Mouse (Mus musculus) kidney, embryonic 14.5 days (tissue): ENCODE measurements around the gene Hid1. TPM values are rescaled to one million over a fixed set of nuclear protein-coding genes. Genes with fewer than 3 reads are reported as not detected.
A peak's percentile ranks its signal among the peaks of the same experiment; 100 is the strongest.

Experiments
- ATAC-seq: fragments of 200-750 bp; cut with Nextera tagmentation; 2 replicates; pipeline ENCODE4 v1.8.0; 2017; ENCODE audit warnings: moderate number of reproducible peaks, mild to moderate bottlenecking, moderate TSS enrichment, moderate library complexity; ENCODE audit not compliant: low FRiP score, low TSS enrichment
- H3K27ac ChIP-seq: fragments of 300-500 bp; sonication (generic); 2 replicates; pipeline ENCODE4 v1.5.1; 2014; ENCODE audit warnings: low read depth, mild to moderate bottlenecking, low read length, moderate library complexity, mixed read lengths
- H3K27me3 ChIP-seq: fragments of 300-500 bp; sonication (generic); 2 replicates; pipeline ENCODE4 v1.6.1; 2014; ENCODE audit warnings: mild to moderate bottlenecking, low read length; ENCODE audit not compliant: control insufficient read depth, insufficient read depth
- H3K36me3 ChIP-seq: fragments of 300-500 bp; sonication (generic); 2 replicates; pipeline ENCODE4 v1.6.1; 2014; ENCODE audit warnings: low read length, mixed read lengths; ENCODE audit not compliant: control insufficient read depth, insufficient read depth
- H3K4me1 ChIP-seq: fragments of 300-500 bp; sonication (generic); 2 replicates; pipeline ENCODE4 v1.6.1; 2014; ENCODE audit warnings: low read length, mixed read lengths; ENCODE audit not compliant: control insufficient read depth, insufficient read depth
- H3K4me2 ChIP-seq: fragments of 300-500 bp; sonication (generic); replicated peaks from 2 replicates; pipeline ENCODE4 v1.6.1; 2014; ENCODE audit warnings: low read depth, mild to moderate bottlenecking, low read length
- H3K4me3 ChIP-seq: fragments of 300-500 bp; sonication (generic); 2 replicates; pipeline ENCODE4 v1.5.1; 2014; ENCODE audit warnings: mild to moderate bottlenecking, low read length
- H3K9ac ChIP-seq: fragments of 300-500 bp; sonication (generic); 2 replicates; pipeline ENCODE4 v1.6.1; 2014; ENCODE audit warnings: low read depth, mild to moderate bottlenecking, low read length, moderate library complexity
- H3K9me3 ChIP-seq: fragments of 300-500 bp; sonication (generic); 2 replicates; pipeline ENCODE4 v1.6.1; 2016; ENCODE audit warnings: low read length; ENCODE audit not compliant: control insufficient read depth
- WGBS: fragments of 180-500 bp; shearing (Covaris S2); extraction: QIAGEN DNeasy Blood & Tissue Kit; methylation state at CpG from one replicate; pipeline ENCODE4 v1.1.7; 2014; 5-methylcytosine and 5-hydroxymethylcytosine counted together
- polyA plus RNA-seq: library from polyadenylated mRNA; unstranded; fragments of >200 nt; fragmentation: Nextera tagmentation; extraction: Ambion mirVana; gene quantifications from 2 replicates; pipeline ENCODE4 v1.2.1, GENCODE M21; 2014

Hid1 gene
- polyA plus RNA-seq, 1 experiment from 2014 or later = 4.4 TPM

GRCm38 (mm10) chr11:115336115-115336514 lies 31.4 kb downstream of the Hid1 start:
- no peak overlapping the region for H3K27ac ChIP-seq
- H3K4me2 ChIP-seq = no peak overlapping the region
- no peaks in the 10 kb centered on the region for H3K9me3 ChIP-seq
- no peak overlapping the region for H3K9ac ChIP-seq
- H3K4me1 ChIP-seq = 0 out of 2 replicates have a peak, but pooled peaks cover 2% of the 10 kb centered on the region
- no peak overlapping the region for H3K4me3 ChIP-seq
- ATAC-seq = no peak
- no peaks in the 10 kb centered on the region for H3K36me3 ChIP-seq
- H3K27me3 ChIP-seq = peaks cover 51% of the 10 kb centered on the region
- 21% methylated on average over 6 of the region's 6 CpGs for WGBS

GRCm38 (mm10) chr11:115335223-115335622 lies 32.3 kb downstream of the Hid1 start:
- Histone ChIP-seq H3K36me3 (no peaks in the 10 kb centered on the region), H3K4me1 (0 out of 2 replicates have a peak, but pooled peaks cover 2% of the 10 kb centered on the region)

GRCm38 (mm10) chr11:115334531-115334930 lies 33.0 kb downstream of the Hid1 start, which contains the start of gene Otop3:
TSS of gene Otop3 (plus strand) at chr11:115334731.
- no peak within 1 kb of the TSS for H3K27ac ChIP-seq
- ATAC-seq = no peak
- no peak within 1 kb of the TSS for H3K9ac ChIP-seq
- H3K4me2 ChIP-seq = no peak within 1 kb of the TSS; the same call in 1 of the 2 replicates
- no peaks in the 10 kb centered on the region for H3K36me3 ChIP-seq
- no peak within 1 kb of the TSS for H3K4me3 ChIP-seq
- no peaks in the 10 kb centered on the region for H3K9me3 ChIP-seq
- 0 out of 2 replicates have a peak, but pooled peaks cover 2% of the 10 kb centered on the region for H3K4me1 ChIP-seq
- WGBS = 6% methylated on average over 29 of the region's 29 CpGs
- peaks cover 52% of the 10 kb centered on the region for H3K27me3 ChIP-seq

More at GRCm38 (mm10) chr11:115335223-115335622, 32.3 kb downstream of the Hid1 start:
- H3K9me3 ChIP-seq = no peaks in the 10 kb centered on the region
- H3K4me3 ChIP-seq = no peak overlapping the region
- H3K27me3 ChIP-seq = peaks cover 53% of the 10 kb centered on the region
- no peak overlapping the region for H3K4me2 ChIP-seq
- no peak for ATAC-seq
- 70% methylated on average over 12 of the region's 12 CpGs for WGBS
- no peak overlapping the region for H3K27ac ChIP-seq
- H3K9ac ChIP-seq = no peak overlapping the region

- Histone ChIP-seq H3K4me1 (no peaks in the 10 kb centered on the region), H3K27me3 (peaks cover 28% of the 10 kb centered on the region), H3K4me3 (no peak overlapping the region), H3K4me2 (no peak overlapping the region), H3K27ac (no peak overlapping the region), H3K36me3 (no peaks in the 10 kb centered on the region), H3K9ac (no peak overlapping the region), H3K9me3 (no peaks in the 10 kb centered on the region)
- 76% methylated on average over 15 of the region's 15 CpGs for WGBS
- no peak for ATAC-seq
These were observed 38.2 kb downstream of the Hid1 start for GRCm38 (mm10) chr11:115329339-115329738.

- no peak for ATAC-seq
- H3K4me3 ChIP-seq = no peak overlapping the region
- H3K4me2 ChIP-seq = no peak overlapping the region
These were observed 40.8 kb downstream of the Hid1 start for GRCm38 (mm10) chr11:115326730-115327129.

GRCm38 (mm10) chr11:115323354-115323753 lies 44.2 kb downstream of the Hid1 start:
- Histone ChIP-seq H3K36me3 (no peaks in the 10 kb centered on the region), H3K9ac (no peak overlapping the region), H3K4me1 (no peaks in the 10 kb centered on the region), H3K9me3 (no peaks in the 10 kb centered on the region), H3K4me3 (no peak overlapping the region), H3K27me3 (peaks cover 65% of the 10 kb centered on the region), H3K4me2 (no peak overlapping the region), H3K27ac (no peak overlapping the region)
- ATAC-seq = no peak
- WGBS = 15% methylated on average over 32 of the region's 32 CpGs

More at GRCm38 (mm10) chr11:115326730-115327129, 40.8 kb downstream of the Hid1 start:
- H3K36me3 ChIP-seq = no peaks in the 10 kb centered on the region
- H3K4me1 ChIP-seq = no peaks in the 10 kb centered on the region
- H3K9me3 ChIP-seq = no peaks in the 10 kb centered on the region
- WGBS = 57% methylated on average over 7 of the region's 7 CpGs
- no peak overlapping the region for H3K9ac ChIP-seq
- peaks cover 38% of the 10 kb centered on the region for H3K27me3 ChIP-seq
- H3K27ac ChIP-seq = no peak overlapping the region

GRCm38 (mm10) chr11:115321906-115322693 lies 45.5 kb downstream of the Hid1 start, which contains the start of gene Ush1g:
TSS of gene Ush1g (minus strand) at chr11:115322041.
- Histone ChIP-seq H3K4me3 (no peak within 1 kb of the TSS), H3K9me3 (no peaks in the 10 kb centered on the region), H3K27ac (no peak within 1 kb of the TSS), H3K4me2 (no peak within 1 kb of the TSS; the same call in 1 of the 2 replicates), H3K36me3 (no peaks in the 10 kb centered on the region), H3K27me3 (peaks cover 78% of the 10 kb centered on the region), H3K9ac (no peak within 1 kb of the TSS), H3K4me1 (no peaks in the 10 kb centered on the region)
- peak; percentile 37; the same call in 1 of the 2 replicates for ATAC-seq
- 3% methylated on average over 35 of the region's 35 CpGs for WGBS

GRCm38 (mm10) chr11:115319704-115320383 lies 47.7 kb downstream of the Hid1 start:
- Histone ChIP-seq H3K4me3 (no peak overlapping the region), H3K9me3 (no peaks in the 10 kb centered on the region), H3K4me2 (no peak overlapping the region), H3K27ac (no peak overlapping the region), H3K27me3 (peaks cover 99% of the 10 kb centered on the region), H3K36me3 (no peaks in the 10 kb centered on the region), H3K9ac (no peak overlapping the region), H3K4me1 (no peaks in the 10 kb centered on the region)
- no peak for ATAC-seq
- WGBS = 8% methylated on average over 18 of the region's 18 CpGs
